Mouse (Mus musculus) CD4-positive, CD25-positive, alpha-beta regulatory T cell, adult 2 months (primary cell): ENCODE measurements around the gene Ebf1.
"Not testable (repeated sequence)": the region's sequence is repeated elsewhere in the genome, so short reads cannot be mapped to it uniquely, and the experiment has no call there.

ENCODE experiments used
- DNase-seq: peaks from one replicate; pipeline ENCODE4 v3.0.0-alpha.2; 2012; ENCODE audit warnings: low read depth, low spot score

Ebf1 gene

GRCm38 (mm10) chr11:44616788-44617712 lies at the start of gene Ebf1:
Gene Ebf1, plus strand, starts transcription at chr11:44617317.
- peak; percentile 80 for DNase-seq

GRCm38 (mm10) chr11:44570336-44570735 lies 46.8 kb upstream of the Ebf1 start:
- DNase-seq = not testable (repeated sequence)

DNA sequence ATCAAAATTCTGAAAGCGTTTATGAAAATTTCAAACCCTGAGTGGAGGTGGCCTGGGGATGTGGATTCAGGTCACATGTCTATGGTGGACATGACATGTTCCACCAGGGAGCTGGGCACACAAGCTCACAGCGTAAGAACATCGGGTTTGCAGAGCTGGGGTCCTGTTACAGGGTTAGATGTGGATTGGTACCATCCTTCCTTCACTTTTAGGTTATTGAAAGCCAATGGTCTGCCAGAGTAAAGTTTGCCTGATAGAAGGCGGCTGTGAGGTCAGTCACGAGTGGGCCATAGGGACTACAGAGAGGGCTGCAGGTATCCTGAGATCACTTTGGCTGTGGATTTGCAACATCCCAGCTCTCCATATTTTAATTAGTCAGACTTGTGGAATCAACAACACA lies 44.3 kb upstream of the Ebf1 start:
- no peak for DNase-seq

DNA sequence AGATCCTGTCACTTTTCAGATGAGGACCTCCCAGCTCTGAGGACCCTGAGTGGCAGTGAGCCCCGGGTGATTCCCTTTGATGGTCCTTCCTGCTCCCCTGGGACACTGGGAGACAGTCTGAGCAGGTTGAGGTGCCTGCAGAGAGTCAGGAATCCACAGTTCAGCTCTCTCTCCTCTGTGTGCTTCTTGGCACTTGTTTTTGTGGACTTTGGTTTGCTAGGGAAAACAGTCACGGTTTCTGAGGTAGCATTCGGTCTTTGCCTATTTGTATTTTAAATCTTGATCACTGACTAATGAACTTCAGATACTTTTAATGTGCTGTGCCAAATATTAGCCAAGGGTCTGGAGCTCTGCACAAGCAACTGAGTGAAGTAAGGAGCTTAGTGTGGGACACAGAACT lies 43.7 kb upstream of the Ebf1 start:
- DNase-seq = no peak

DNA sequence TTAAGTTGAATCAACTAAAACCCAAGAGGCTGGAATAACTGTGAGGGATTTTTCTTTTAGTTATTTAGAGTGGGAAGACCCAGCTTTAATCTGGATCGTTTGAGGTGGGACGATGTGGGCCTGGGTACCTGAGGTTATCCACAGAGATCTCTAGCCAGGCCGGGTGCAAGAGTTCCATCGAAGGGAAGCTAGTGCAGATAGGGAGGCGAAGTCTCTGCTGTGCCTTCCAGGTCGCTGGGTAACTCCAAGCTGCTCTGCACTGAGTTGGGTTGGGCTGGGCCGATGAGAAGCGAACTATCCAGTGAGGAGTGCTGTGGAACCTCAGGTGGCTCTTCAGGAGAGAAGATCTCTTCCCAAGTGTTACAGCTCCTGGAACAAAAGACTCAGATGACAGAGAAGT lies 42.7 kb upstream of the Ebf1 start:
- DNase-seq = no peak

DNA sequence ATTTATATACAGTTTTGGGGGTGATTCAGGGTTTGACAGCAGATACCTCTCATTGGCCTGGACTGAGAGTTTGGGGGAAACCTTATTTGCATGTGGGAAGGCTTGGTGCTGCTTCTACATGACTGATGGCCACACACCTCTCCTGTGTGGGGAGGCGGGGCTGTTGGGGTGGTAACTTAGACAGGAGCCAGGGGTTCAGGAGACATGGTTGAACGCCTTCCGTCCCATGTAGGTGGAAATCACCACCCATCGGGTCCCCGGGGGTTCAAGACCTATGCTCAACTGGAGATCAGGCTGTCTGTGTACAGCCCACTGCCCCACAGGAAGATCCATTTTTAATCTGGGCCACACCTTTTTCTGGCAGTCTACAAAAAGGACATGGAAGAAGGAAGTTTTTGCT lies 42.3 kb upstream of the Ebf1 start:
- no peak for DNase-seq

GRCm38 (mm10) chr11:44577911-44578310 lies 39.2 kb upstream of the Ebf1 start:
- DNase-seq = no peak

GRCm38 (mm10) chr11:44581277-44581683 lies 35.8 kb upstream of the Ebf1 start:
- DNase-seq = peak; percentile 88

DNA sequence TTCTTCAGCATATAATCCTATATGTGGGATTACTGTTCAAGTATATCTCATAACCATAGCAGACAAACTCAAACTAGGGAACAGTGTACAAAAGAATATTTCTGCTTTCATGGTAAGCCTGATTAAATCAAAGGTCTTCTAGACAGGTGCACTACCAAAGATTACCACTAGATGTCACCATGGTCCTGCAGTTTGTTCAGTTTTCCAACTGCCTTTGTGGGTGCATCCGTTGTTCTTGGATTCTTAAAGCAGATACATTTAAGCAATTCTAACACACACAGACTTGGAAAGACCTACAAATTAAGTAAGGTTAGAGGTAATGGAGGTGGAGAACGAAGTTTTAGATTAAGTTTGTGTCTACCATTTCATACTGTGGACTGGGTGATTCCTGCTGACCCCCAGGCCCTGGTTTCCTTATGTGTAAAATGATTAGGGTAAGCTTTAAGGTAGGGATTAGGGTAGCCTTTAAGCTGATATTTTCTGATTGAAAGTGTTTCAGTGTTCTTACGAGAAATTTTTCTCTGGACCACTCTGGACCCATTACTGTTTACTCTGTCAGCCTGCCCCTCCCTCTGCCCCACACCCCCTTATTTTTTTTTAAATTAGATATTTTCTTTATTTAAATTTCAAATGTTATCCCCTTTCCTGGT lies 30.9 kb upstream of the Ebf1 start:
- peak; percentile 88 for DNase-seq

DNA sequence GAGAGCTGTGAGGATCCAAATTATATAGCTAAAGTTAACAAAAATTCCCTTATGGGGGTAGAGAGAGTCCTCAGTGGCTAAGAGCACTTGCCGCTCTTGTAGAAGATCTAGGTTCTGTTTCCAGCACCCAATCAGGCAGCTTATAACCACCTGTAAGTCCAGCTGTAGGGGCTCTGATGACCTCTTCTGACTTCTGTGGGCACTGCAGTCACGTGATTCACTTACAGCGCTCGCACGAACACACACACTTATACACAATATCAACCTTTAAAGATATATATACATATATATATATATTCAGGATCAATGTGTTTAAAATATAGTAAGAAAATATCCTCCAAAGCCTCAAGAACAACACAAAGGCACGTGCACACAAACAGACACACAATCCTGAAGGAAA lies 24.1 kb upstream of the Ebf1 start:
- no peak for DNase-seq

DNA sequence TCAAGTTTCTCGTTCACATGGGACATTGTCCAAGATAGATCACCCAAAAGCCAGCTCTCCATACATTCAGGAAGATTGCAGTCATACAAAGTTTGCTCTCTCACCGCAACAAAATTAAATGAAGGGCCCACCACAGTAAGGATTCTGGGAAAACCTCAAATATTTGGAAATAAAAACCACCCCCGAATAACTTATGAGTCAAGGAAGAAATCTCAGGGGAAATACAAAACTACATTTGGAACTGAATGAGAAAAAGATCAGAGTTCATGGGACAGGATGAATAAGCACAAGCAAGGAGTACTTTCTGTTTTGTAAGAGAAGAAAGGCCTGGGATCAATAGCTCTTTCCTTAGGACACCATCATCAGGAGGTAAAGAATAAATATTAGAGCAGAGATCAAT lies 22.3 kb upstream of the Ebf1 start:
- DNase-seq = no peak

DNA sequence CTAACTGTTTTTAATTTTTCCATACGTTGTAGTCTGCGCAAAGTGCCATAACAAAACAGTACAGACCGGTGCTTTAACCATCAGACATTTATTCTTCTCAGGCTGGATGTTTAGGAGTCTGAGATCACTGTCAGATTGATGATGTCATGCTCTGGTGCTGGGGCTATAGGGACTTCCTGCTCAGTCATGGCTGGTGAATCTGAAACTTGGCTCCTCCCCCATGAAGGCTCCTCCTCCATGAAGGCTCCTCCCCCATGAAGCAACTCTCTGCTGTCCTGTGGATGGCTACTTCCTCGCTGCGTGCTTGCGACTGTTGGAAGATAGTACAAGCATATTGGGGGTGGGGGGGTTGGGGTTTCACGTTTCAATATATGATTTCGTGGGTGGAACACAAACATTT lies 10.2 kb upstream of the Ebf1 start:
- DNase-seq = peak; percentile 26

GRCm38 (mm10) chr11:44608646-44609045 lies 8.5 kb upstream of the Ebf1 start:
- DNase-seq = no peak

DNA sequence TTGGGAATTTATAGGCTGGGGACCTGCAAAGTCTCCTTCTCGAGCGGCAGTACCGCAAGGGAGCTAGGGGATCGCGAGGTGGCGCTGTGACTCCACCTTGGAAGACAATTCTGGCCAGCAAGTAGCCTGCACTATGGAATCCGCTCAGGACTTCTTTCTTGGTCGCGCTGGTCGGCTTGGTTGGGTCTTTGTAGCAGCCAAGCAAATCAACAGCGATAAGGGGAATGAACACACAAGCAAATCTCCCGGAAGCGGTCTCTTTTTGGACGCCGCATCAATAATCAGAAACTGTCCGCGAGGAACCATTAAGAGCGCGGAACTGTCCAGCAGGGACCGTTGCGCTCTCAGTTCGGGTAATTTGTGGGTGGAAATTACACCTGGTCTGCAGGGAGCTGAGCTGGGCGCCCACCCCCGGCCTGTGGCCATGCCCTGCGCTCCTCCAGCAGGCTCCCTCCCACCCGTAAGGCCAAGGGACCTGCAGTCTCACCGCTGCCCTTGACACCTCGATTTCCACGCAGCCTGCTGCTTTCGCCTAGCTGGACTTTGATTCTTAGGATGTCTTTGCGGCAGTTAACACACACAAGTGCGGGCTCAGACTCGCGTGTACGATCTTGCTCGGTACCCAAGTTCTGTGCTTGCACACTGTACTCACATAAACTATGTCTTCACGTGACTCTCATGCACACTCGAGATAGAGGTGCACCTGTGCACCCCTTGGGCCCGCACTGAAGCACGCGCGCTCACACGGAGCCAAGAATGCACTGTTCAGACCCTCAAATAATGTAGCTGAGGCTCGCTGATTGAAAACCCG lies 5.9 kb upstream of the Ebf1 start:
- peak; percentile 84 for DNase-seq

- no peak for DNase-seq
Measured at GRCm38 (mm10) chr11:44612156-44612555, 5.0 kb upstream of the Ebf1 start.

DNA sequence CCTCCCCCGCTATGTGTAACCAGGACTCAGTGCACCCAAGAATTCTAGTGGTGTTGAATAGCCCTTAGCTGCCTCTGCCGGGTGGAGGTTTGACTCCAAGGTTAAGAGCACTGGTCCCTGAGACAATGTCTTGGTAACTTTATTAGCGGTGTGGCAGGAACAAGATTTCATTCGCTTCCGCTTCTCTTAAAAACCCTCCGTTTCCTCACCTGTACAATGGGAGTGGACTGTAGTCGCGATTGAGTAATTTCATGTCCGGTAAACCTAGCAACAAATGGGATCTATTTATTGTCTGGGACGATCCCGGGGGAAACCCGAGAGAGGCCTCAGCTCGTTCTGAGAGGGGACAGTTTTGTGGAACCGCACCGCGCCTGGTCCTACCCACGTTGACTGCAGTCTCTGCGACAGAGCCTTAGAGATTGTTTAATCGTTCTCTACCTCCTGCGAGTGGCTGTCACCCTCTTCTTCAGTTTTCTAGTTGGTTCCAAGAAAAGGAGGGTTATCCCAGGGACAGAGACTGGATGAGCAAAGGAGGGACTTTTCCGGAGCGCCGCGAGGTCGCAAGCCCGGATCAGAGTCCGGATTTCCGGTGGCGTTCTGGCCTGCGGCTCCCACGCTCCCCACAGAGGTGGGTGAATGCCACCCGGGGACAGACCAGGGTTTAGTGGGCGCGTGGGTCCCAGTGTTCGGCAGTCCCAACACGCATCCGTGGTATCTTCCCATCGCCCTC lies 4.3 kb upstream of the Ebf1 start:
- peak; percentile 15 for DNase-seq

- DNase-seq = no peak
Measured at GRCm38 (mm10) chr11:44613411-44614180, 3.5 kb upstream of the Ebf1 start.

GRCm38 (mm10) chr11:44616078-44616787 lies 884 bp upstream of the Ebf1 start:
- DNase-seq = no peak

DNA sequence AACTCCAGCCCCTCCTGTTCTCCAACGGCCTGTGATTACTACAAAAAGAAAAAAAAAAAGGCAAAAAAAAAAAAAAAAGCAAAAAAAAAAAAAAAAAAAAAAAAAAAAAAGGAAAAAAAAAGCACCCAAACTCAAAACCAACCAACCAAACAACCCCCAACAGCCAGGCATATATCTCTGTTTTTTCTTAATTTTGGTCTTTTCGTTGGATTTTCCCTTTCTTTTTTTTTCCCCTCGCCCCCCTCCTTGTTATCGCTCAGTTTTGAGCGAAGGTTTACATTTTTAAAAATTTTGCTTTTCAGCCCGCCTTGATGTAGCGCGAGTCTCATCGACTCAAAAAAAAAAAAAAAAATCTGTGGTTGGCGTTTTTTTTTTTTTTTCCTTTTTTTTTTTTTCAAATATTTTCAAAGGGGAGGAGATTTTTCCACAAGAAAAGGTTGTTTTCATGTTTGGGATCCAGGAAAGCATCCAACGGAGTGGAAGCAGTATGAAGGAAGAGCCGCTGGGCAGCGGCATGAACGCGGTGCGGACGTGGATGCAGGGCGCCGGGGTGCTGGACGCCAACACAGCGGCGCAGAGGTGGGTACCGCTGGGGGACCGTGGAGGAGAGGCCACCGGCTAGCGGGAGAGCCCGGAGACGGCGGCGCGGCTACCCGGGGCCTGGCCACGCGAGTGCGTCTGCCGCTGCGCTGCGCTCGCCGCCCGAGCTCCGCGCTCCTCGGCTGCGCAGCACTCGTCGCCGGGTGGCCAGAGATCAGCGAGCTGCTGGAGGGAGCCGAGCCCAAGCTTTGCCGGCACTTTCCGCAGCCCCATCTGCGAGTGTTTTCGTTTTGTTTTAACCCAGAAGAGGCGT lies 843 bp downstream of the Ebf1 start:
- DNase-seq = peak; percentile 34
